Mouse (Mus musculus): ENCODE data around the gene Pip5k1b. TPM values are rescaled to one million over a fixed set of nuclear protein-coding genes. Genes with fewer than 3 reads are reported as not detected.

Gene Pip5k1b
- polyA plus RNA-seq, 1 experiment from 2014 or later, result 4.4 TPM

- Histone ChIP-seq H3K36me3 (replicated peaks; ENCODE audit: insufficient read depth, low read length) (no peaks in the 10 kb centered on the region), H3K4me2 (ENCODE audit: low read depth, low read length) (no peak overlapping the region), H3K27me3 (ENCODE audit: insufficient read depth, low read length) (no peaks in the 10 kb centered on the region), H3K9ac (replicated peaks) (no peak overlapping the region), H3K9me3 (ENCODE audit: low read length) (no peaks in the 10 kb centered on the region), H3K4me1 (ENCODE audit: insufficient read depth) (peaks cover 10% of the 10 kb centered on the region), H3K27ac (ENCODE audit: low read depth) (no peak overlapping the region), H3K4me3 (ENCODE audit: low read depth, low read length) (no peak overlapping the region)
- DNase-seq (no peak), ATAC-seq (no peak)
- TF ChIP-seq CTCF (IDR thresholded peaks at IDR 0.05; ENCODE audit: low read depth) (no peak), EP300 (IDR thresholded peaks at IDR 0.05; ENCODE audit: low read depth) (no peak)
- WGBS (ENCODE audit: insufficient replicate concordance), result 93% methylated on average over 1 of the region's 1 CpGs
These were observed 16.6 kb downstream of the Pip5k1b start for GRCm38 (mm10) chr19:24539041-24539440.

DNA sequence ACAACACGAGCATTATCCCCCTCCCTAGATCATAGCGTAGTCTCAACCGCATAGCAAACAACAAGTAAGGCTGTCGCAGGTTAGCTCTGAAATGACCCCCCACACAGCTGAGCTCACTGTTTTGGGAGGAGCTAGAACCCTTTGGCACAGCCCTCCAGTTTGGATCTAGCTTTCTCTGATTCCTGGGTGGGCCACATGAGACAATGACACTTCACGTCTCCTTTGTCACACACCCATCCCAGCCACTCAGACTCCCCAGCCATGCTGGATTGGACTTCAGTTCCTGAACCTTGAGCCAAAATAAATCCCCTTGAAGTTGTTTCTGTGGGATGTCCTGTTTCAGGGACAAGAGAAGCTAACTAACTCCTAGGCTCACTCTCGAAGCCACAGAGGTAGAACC lies 17.5 kb downstream of the Pip5k1b start:
- Histone ChIP-seq H3K27ac (ENCODE audit: low read depth) (no peak overlapping the region; the same call in 1 of the 2 replicates), H3K36me3 (replicated peaks; ENCODE audit: insufficient read depth, low read length) (no peaks in the 10 kb centered on the region), H3K27me3 (ENCODE audit: insufficient read depth, low read length) (no peaks in the 10 kb centered on the region), H3K9me3 (ENCODE audit: low read length) (no peaks in the 10 kb centered on the region), H3K4me2 (ENCODE audit: low read depth, low read length) (no peak overlapping the region), H3K9ac (replicated peaks) (no peak overlapping the region), H3K4me3 (ENCODE audit: low read depth, low read length) (no peak overlapping the region), H3K4me1 (ENCODE audit: insufficient read depth) (peaks cover 10% of the 10 kb centered on the region)
- TF ChIP-seq CTCF (IDR thresholded peaks at IDR 0.05; ENCODE audit: low read depth) (no peak), EP300 (IDR thresholded peaks at IDR 0.05; ENCODE audit: low read depth) (no peak)
- no peak for ATAC-seq
- DNase-seq, result no peak
- 82% methylated on average over 6 of the region's 6 CpGs for WGBS (ENCODE audit: insufficient replicate concordance)

- H3K9me3 ChIP-seq (ENCODE audit: low read length), result no peaks in the 10 kb centered on the region
- DNase-seq (no peak), ATAC-seq (no peak)
- H3K9ac ChIP-seq (replicated peaks), result no peak overlapping the region
- 72% methylated on average over 4 of the region's 4 CpGs for WGBS (ENCODE audit: insufficient replicate concordance)
- no peak overlapping the region; the same call in 1 of the 2 replicates for H3K27ac ChIP-seq (ENCODE audit: low read depth)
- H3K4me1 ChIP-seq (ENCODE audit: insufficient read depth), result peaks cover 10% of the 10 kb centered on the region
- no peaks in the 10 kb centered on the region for H3K27me3 ChIP-seq (ENCODE audit: insufficient read depth, low read length)
- no peaks in the 10 kb centered on the region; the same call in 1 of the 2 replicates for H3K36me3 ChIP-seq (replicated peaks; ENCODE audit: insufficient read depth, low read length)
- TF ChIP-seq CTCF (IDR thresholded peaks at IDR 0.05; ENCODE audit: low read depth) (no peak), EP300 (IDR thresholded peaks at IDR 0.05; ENCODE audit: low read depth) (no peak)
- H3K4me2 ChIP-seq (ENCODE audit: low read depth, low read length), result no peak overlapping the region
- H3K4me3 ChIP-seq (ENCODE audit: low read depth, low read length), result no peak overlapping the region
These were observed 18.0 kb downstream of the Pip5k1b start for GRCm38 (mm10) chr19:24537691-24538090.

GRCm38 (mm10) chr19:24536920-24537319 lies 18.8 kb downstream of the Pip5k1b start:
- Histone ChIP-seq H3K4me2 (ENCODE audit: low read depth, low read length) (no peak overlapping the region), H3K9me3 (ENCODE audit: low read length) (no peaks in the 10 kb centered on the region), H3K27me3 (ENCODE audit: insufficient read depth, low read length) (no peaks in the 10 kb centered on the region), H3K9ac (replicated peaks) (0 out of 2 replicates have a peak overlapping the region, but pooled peaks have one; percentile 18), H3K4me3 (ENCODE audit: low read depth, low read length) (no peak overlapping the region), H3K4me1 (ENCODE audit: insufficient read depth) (peaks cover 10% of the 10 kb centered on the region), H3K27ac (ENCODE audit: low read depth) (peak overlapping the region; percentile 39; the same call in 1 of the 2 replicates), H3K36me3 (replicated peaks; ENCODE audit: insufficient read depth, low read length) (no peaks in the 10 kb centered on the region; the same call in 1 of the 2 replicates)
- WGBS (ENCODE audit: insufficient replicate concordance), result 76% methylated on average over 5 of the region's 5 CpGs
- TF ChIP-seq EP300 (IDR thresholded peaks at IDR 0.05; ENCODE audit: low read depth) (no peak), CTCF (IDR thresholded peaks at IDR 0.05; ENCODE audit: low read depth) (no peak)
- DNase-seq (no peak), ATAC-seq (no peak)

- no peak for DNase-seq
- Histone ChIP-seq H3K27me3 (ENCODE audit: insufficient read depth, low read length) (no peaks in the 10 kb centered on the region), H3K4me1 (ENCODE audit: insufficient read depth) (peaks cover 10% of the 10 kb centered on the region), H3K9me3 (ENCODE audit: low read length) (no peaks in the 10 kb centered on the region), H3K4me2 (ENCODE audit: low read depth, low read length) (no peak overlapping the region), H3K4me3 (ENCODE audit: low read depth, low read length) (no peak overlapping the region), H3K9ac (replicated peaks) (no peak overlapping the region), H3K27ac (ENCODE audit: low read depth) (no peak overlapping the region; the same call in 1 of the 2 replicates), H3K36me3 (replicated peaks; ENCODE audit: insufficient read depth, low read length) (no peaks in the 10 kb centered on the region; the same call in 1 of the 2 replicates)
- ATAC-seq, result no peak
- TF ChIP-seq EP300 (IDR thresholded peaks at IDR 0.05; ENCODE audit: low read depth), result no peak
- TF ChIP-seq CTCF (IDR thresholded peaks at IDR 0.05; ENCODE audit: low read depth), result no peak
- WGBS (ENCODE audit: insufficient replicate concordance), result 83% methylated on average over 3 of the region's 3 CpGs
These were observed 19.4 kb downstream of the Pip5k1b start for GRCm38 (mm10) chr19:24536280-24536679.

DNA sequence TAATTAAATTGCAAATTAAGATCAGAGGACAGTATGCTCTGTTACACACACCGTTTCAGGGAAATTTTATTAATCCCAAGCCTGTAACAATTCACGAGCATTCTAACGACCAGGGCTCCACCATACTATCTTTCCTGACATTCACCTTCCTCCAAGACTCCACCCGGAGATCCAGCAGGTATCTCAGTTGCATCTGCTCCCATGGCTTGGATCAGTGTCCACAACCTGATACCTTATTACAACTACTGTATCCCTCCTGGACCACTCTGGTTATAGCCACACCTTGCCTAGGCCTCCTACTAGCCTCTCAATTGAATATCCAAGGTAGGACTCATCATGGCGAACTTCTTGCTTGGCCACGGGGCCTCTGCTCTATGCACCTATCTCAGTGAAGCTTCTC lies 20.5 kb downstream of the Pip5k1b start:
- H3K4me1 ChIP-seq (ENCODE audit: insufficient read depth), result peaks cover 10% of the 10 kb centered on the region
- H3K4me2 ChIP-seq (ENCODE audit: low read depth, low read length), result peak overlapping the region; percentile 59
- H3K9ac ChIP-seq (replicated peaks), result peak overlapping the region; percentile 43; the same call in 1 of the 2 replicates
- WGBS (ENCODE audit: insufficient replicate concordance), result 65% methylated on average over 6 of the region's 6 CpGs
- no peaks in the 10 kb centered on the region for H3K9me3 ChIP-seq (ENCODE audit: low read length)
- DNase-seq (no peak), ATAC-seq (peak; percentile 76)
- no peak overlapping the region; the same call in 1 of the 2 replicates for H3K4me3 ChIP-seq (ENCODE audit: low read depth, low read length)
- peak overlapping the region; percentile 87 for H3K27ac ChIP-seq (ENCODE audit: low read depth)
- H3K36me3 ChIP-seq (replicated peaks; ENCODE audit: insufficient read depth, low read length), result no peaks in the 10 kb centered on the region; the same call in 1 of the 2 replicates
- TF ChIP-seq CTCF (IDR thresholded peaks at IDR 0.05; ENCODE audit: low read depth) (no peak), EP300 (IDR thresholded peaks at IDR 0.05; ENCODE audit: low read depth) (no peak)
- H3K27me3 ChIP-seq (ENCODE audit: insufficient read depth, low read length), result no peaks in the 10 kb centered on the region
